Mouse (Mus musculus) heart, adult 11 months (tissue): ENCODE data around the gene Letmd1.

ENCODE experiments used
- DNase-seq: peaks from one replicate; pipeline ENCODE4 v3.0.0; 2022

Letmd1 gene

DNA sequence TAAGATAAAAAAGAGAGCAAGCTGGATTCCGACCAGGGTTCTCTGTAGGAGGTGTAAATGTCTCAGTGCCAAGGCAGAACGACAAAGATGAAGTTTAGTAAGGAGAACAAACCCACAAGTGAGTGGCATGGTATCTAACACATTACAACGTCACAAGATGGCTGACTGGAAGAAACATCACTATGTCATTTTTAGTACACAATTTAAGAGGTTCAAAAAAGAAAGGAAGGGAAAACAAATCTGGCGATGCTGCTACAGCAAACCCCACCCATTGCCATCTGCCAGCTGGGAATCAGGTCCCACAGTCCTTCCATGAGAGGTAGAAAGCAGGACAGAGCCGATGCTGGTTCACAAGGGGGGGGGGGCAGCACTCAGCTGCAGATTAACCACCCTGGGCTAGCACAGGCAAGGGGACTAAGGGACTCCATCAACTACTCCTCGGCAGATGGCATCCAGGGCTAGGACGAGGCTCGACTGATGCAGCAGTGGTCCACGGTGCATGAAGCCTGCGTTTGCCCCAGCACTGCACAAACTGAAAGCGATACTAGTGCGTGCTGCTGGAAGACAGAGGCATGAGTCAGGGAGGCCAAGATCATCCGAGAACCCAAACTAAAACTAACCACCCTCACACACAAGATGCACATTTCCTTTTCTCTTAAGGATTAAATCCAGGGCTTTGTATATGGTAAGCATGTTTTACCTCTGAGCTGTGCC lies 39.8 kb downstream of the Letmd1 start:
- DNase-seq = peak; percentile 69

DNA sequence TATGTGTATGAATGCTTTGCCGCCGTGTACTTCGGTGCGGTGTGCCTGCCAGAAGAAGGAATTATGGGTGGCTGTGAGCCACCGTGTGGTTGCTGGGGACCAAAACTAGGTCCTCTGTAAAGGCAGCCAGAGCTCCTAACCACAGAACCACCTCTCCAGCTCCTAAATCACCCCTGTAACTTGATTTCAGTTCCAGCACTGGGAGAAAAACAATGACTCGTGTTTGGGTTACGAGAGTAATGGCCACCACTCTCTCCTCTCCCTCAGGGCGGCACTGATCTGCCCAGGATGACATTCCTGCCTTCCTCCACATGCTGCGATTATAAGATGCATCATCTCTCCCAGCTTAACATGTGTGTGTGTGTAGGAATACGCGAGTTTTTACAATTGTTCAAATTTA lies 41.2 kb downstream of the Letmd1 start:
- DNase-seq = peak; percentile 65

DNA sequence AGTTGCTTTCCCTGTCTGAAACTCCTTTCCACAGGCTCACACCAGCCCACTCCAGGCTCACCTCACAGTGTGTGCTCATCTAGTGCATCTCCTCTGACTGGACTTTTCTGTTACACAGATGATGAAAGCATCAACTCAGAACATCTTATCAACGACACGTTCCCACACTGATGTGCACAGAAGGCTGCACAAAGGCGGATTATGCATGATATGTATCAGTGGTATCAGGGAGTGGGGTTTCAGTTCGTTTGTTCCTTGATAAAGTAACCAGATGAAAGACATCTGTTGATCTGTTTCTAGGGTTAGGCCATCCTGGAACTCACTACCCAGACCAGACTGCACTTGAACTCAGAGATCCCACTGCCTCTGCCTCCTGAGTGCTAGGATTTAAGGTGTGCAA lies 44.6 kb downstream of the Letmd1 start:
- no peak for DNase-seq

DNA sequence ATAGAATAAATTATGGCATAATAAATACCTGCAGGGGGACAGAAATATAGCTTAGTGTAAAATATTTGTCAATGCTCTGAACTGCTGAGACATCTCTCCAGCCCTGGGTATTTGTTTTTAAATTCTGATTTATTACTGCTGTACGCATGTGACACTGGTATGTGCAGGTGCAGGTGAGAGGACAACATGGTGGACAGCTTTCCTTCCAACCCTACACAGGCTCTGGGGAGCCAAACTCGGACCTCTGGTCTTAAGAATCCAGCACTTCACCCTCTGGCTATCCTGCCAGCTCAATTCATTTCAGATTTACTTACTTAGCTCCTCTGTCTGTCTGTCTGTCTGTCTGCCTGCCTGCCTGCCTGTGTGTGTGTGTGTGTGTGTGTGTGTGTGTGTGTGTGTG lies 46.3 kb downstream of the Letmd1 start:
- peak; percentile 72 for DNase-seq

DNA sequence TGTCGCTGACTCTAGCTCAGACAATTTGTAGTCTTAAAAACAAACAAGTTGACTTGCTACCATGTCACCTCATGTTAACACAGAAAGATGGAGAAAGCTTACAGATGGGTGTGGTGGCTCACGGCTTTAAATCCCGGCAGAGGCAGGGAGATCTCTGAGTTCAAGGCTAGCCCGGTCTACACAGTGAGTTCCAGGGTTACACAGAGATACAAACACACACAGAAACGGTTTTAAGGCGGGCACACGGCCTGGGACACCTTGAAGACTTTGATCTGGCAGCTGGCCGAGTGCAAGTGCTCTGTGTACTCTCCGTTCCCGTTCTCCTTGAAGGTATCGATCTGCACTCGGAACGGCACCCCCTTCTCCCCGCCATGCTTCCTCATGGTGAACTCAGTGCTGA lies 51.5 kb downstream of the Letmd1 start:
- DNase-seq = peak; percentile 83

DNA sequence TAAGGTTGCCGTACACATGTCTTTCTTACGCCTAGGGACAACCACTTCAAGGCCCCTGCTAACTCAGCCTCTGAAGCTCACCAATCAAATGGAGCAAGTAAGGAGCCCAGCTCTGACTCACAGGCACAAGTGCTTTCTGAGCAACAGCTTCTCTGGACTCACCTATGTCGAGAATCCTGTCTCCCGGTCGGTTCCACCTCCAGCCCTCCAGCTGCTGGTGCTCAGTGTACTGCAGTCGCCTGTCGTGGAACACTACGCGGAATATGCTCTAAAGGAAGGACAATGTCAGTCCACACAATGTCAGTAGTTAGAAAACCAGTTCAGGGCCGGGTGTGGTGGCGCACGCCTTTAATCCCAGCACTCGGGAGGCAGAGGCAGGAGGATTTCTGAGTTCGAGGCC lies 56.6 kb downstream of the Letmd1 start:
- peak; percentile 88 for DNase-seq

DNA sequence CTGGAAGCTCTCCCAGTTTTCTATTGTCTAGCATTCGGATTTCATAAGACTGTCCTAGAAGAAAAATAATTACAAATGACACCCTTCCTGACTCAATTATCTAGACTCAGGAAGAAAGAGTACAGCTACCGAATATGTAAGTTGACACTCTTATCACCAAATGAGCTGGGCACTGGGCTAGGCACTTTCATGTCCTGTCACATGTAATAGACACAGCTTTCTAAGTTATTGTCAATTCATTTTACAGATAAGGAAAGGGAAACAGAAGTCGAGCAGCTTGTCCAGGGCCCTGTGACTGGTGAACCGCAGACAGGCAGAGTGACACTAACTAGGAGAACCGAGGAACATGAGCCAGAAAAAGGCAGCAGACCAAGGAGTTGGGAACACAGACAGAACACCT lies 59.1 kb downstream of the Letmd1 start:
- no peak for DNase-seq
